Mouse (Mus musculus) ovary, postnatal 14 days (tissue): ENCODE measurements at regions not wholly inside any gene's neighbourhood (a gene's known extent, or its start where the extent isn't known, plus 50 kb on each side); places are given as distances from the start of the nearest gene placed in this dataset.

ENCODE experiments used
- DNase-seq: peaks from one replicate; pipeline ENCODE4 v3.0.0; 2022; ENCODE audit warnings: low spot score

DNA sequence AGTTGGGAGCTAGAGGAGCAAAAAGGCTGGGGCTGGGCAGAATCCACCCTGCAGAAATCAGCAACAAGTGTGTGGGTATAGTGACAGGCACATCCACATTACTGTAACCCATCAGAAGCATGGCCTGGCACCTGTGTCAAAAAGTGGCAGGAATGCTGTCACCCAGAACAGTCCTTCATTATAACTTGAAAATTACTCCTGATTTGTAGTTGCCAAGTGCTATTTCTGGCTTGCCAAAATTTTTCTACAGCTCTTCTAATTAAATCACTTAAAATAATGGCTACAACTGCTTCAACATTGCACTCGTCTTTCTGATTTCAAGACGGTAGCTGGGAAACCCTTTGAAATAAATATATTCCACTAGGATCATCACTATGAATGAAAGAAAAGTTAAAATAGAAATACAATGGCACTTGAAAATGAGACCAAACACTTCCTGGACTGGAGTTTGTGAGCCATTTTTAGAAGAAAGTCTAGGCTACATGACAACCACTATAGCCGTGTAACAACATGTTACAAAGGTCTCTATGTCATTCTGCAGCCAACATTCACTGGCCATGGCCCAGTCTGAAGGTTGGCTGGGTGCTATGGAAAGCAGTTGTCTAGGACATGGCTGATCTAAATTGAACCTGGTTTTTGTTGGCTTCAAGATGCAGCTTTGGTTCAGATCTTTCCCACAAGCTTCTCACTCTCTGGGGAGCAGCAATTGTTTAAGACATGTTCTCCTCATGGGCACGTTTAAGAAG lies 190.6 kb upstream of the Tapt1 start:
- DNase-seq, result no peak

DNA sequence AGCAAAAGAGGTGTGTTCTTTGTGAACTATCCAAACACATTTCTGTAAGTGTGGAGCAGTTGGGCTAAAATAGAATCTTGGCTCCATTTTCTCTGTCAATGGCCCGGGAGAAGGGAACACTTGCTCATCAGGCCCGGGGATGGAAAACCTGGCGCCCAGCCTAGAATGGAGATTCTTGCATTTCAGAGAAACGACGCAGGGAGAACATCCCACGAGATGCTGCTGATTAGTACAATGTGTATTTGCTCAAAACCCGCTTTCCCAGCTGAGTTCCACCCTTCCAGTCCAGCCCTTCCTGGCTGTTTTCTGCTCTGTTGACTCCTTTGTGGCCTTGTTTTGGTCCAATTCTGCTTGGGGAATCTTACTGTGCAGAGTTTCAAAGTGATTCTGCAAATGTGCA lies 188.0 kb upstream of the Tapt1 start:
- DNase-seq, result peak; percentile 43

DNA sequence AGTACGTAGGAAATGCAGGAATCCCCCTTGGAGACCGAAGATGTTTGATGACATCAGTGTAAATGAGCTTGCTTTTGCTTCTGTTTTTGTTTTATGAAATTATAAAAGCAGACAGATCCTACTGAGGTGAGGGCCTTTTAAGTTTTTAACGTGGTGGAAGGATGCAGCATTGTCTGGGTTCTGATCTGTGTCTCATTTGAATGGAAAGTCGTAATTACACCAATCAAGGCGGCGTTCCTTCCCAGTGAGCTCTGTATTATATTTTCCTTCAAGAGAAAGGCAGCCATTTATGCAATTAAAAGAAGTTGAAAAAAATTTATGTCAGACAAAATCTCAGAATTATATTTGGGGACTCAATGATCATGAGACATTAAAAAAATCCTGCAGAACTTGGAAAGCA lies 176.9 kb upstream of the Tapt1 start:
- no peak for DNase-seq

DNA sequence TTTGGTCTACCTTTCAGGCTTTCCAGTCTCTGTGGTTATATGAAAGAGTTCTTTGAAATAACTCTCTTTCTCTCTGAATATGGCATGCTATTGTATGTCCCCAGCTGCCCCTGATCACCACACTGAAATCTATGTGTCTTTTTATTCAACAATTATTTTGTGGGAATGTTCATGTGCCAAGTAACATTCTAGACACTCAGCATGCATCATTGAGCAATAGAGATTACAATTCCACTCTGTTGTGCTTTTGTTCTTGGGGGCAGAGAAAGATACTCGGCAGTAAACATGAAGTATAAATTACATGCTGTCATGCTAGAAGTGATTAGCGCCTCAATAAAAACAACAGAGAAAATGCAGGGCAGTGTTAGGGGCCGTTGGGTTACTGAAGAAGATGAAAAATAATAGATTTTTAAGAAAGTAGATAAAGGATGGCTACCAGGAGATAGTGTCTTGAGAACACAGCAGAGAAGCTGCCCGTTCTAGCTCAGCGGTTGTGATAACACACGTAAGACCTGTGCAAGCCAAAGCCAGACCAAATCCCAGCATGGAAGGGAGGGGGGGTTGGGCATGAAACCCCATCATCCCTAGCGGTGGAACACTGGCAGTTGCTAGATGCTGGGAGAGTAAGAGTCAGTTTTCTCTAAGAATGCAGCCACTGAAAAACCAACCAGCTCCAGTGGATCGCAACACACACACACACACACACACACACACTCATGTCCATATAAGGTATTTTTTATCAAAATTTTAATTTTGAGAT lies 174.3 kb upstream of the Tapt1 start:
- DNase-seq, result no peak

DNA sequence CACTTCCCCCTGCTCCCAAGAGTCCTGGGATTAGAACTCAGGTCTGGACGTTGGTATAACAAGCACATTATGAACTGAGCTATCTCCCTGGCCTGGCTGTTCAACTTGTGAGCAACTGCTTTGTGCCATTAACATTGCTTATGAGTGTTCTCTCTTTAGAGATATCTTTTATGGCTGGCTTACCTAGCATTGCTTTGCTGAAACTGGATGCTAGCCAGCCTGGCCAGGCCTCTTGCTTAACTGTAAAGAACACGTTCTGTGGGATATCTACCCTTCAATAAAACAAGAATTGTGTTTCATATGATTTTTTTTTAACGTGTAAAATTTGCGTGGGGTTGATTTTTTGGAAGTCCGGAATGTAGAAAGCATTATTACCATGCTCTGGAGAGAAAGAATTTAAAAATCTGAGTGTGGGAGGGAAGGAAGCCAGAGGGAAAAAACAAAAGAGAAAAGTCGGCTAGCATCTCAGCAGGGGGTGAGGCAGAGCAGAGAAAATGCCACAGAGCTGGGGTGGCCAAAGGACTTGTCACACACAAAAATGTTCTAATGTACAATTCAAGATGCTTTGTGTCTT lies 160.9 kb upstream of the Tapt1 start:
- DNase-seq, result peak; percentile 6

DNA sequence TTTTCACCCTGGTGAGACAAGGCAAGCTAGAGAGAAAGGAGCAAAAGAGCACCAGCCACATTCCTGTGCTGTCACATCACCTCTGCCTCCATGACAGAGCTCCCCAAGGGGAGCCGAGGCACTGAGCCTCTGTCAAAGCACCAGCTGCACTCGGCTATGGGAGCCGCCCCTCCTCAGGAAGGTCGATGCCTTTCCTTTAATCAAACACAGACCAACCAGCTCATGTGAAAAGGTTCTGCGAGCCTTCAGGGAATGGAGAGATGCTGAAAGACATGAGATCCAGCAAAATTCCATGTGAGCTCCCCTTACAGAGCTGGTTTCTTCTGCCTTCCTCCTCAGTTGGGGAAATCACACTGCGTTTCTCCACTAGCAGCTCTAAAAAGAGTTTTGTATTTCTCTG lies 159.8 kb upstream of the Tapt1 start:
- no peak for DNase-seq

DNA sequence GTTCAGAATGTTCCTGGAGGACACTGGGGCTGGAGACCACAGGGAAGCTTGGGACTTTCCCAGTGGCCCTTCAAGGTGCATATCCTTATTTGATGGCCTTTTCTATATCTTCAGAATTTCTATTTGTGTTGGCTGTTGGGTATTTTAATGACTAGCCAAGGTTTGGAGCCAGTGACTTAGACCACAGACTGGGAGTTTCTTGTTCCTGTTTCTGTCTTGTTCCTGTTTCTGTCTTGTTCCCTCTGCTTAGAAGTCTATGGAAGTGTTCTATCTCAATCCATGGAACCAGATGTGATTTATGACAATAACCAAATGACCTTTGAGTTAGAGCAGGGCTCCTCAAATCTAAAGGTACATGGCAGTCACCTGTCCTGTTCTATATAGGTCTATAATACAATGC lies 156.6 kb upstream of the Tapt1 start:
- DNase-seq, result no peak

DNA sequence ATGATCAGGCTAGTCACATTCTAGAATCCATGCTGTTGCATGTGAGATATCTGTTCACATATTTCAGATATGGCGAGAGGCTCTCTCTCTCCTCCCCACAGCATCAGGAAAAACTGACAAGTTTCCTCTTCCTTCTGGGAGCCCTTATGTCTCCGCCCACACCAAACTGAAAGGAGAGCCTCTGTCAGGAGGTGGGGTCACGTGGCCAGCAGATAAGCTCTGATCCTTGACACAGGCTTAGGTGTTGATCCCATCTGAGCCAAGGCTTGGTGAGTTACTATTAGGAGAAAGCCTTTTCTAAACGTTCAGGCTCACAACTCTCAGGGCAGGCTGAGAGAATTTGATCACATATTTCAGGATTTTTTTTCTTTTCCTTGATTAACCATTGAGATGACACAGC lies 143.6 kb upstream of the Tapt1 start:
- DNase-seq, result no peak

DNA sequence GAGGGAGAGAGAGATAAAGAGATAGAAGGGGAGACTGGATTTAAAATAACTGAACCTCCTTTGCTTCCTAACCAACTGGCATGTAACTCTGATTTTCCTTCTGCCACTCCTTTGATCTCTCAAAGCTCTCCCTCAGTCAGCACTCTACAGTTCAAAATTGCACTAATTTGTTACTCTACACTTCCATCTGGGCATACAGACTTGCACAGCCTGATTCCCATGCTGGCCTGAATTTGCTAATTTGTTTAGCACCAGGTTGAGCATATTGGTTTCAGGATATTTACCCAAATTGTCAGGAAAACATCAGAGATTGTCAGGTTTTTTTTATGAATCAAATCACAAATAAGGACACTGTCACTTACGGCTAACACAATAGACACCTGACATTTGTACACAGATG lies 125.9 kb upstream of the Tapt1 start:
- DNase-seq, result no peak

DNA sequence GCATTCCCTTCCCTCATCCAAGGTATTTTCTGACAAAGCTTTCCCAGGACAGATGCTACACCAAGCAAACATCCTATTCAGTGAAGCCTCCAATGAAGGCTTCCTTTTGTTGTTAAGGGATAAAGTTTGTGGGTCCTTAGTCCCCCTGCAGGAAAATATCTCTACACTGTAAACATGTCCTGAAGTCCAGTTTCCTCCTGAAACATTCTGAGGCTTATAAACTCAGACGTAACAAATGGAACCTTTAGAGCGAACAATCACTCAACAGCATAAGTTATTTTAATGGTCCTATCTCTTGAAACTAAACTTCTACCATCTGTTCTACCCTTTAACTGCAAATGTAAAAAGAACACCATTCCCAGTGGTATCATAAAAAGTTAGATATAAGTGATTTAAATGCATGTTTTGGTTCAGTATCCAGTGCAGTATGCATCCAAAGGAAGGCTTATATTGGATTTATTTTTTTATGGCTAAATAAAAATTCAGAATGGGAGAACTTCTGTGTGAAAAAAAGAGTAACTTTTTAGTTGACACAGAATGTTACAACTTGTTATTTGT lies 115.1 kb upstream of the Tapt1 start:
- DNase-seq, result no peak

DNA sequence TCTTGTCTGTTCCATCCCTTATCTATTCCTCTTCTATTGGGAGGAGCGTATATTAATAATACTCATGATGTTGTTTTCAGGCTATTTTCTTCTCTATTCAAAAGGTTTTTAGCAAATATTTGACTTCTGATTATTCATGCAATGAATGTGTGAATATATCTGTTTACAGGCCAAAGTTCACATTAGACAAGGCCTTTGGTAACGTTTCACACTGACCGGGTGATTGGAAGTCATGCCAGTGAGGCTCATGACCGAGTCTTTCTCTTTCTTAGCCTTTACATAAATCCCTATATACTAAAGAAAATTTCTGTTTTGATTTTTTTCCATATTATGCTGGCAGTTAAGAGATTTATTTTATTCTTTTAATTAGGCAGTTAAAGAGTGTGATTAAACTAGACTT lies 112.2 kb upstream of the Tapt1 start:
- DNase-seq, result no peak

DNA sequence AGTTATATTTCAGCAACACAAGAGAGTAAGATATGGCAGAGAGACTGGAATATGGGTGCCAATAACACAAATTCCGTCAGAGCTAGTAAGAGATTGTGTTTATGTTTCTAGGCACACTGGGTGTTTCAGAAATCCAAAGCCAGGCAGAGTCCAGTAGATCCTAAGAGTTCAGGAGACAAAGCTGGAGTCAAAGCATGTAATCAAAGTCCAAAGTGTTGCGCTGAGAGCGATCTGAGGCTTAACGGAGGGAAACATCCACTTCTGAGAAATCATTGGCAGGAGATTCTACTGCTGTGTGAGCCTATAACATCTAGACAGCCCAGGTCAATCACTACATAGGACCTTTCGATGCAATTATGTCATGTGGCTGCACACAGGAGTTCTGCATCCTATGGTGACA lies 109.3 kb upstream of the Tapt1 start:
- no peak for DNase-seq

DNA sequence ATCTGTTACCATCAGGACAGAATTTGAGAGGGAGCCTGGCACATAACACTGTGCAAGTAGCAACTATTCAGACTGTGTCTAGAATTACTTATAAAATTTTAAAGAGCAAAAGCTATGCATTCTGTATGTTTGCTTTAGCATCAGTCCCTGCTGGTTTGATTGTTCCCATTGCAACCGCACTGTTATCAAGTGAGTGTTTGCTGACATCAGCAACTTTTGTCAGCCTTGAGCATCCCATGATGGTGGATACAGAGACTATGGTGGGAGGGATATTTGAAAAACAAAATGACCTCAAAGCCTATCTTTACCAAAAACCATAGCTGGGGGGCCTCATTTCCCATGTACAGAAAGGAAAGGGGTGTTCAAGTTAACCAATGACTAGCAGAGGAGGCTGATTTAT lies 93.2 kb upstream of the Tapt1 start:
- DNase-seq, result no peak

DNA sequence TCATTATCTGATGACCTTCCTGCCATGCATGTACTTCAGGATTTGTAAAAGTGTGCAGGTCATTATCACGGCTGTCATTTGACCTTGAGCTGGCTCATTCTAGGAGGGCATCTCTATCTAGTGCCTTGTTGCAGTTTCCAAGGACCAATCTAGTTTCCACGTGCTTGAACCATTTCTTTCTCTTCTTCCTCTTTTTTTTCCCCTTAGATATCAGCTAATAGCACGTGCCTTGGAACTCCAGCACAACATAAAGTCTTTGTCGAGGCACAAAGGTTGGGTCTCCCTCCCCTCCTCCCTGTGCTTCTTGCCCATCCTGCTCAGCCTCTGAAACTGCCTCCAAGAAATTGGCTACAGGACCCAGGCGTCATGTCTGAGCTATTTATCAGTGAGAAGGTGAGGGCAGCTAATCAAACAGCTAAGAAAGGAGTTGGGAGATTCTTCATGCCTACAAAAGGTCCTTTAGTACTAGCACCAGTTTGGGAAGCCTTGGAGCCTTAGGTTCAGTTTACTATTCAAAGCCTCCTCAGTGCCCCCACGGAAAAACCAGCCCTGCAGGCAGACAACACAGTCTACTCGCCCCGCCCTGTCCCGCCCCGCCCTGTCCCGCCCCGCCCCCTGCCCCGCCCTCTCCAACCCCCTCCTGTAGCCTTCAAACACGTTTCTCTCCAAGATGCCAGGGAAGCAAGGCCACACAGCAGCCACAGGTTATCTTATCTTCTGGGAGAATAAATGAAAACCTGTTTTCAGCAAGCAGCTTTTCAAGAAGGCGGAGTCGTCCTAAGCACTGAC lies 80.5 kb upstream of the Tapt1 start:
- DNase-seq, result no peak

DNA sequence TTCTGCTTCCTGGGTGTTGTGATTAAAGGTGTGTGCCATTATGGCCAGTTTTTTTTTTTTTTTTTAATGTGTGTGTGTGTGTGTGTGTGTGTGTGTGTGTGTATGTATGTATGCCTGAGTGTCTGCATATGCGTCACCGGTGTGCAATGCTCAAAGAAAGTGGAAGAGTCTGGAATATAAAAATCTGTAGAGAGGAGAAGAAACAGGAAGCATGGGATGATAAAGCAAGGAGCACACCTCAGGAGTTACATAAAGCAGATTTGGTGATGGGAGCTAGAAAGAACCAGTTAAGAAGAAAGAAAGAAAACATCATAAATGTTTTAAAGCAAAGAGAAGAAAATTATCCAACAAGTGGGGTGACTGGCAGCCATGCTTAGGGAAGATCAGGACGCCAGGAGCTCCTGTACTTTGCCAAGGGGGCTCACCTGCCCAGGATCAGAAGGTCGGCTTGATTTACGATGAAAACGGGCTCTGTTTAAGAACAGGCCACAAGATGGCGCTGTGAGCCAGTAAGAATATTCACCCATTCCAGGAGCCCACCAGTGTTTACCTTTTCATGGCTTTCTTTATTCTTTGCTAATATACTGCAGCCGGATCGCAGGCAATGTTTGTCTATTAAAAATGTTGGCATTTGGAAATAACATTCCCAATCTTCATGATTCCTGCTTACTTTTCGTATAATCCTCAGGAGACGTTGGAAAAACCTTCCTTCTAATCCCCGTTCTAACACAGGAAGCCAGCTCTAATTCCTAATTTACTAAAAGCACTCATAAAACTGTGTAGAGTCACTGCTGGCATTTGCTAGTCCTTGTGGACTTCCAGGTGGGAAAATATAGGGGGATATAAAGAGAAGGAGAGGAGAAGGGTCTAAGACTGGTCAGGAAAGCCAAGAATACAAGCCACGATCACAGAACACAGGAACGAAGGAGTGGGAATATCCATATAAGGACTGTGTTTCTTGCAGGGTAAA lies 77.7 kb upstream of the Tapt1 start:
- DNase-seq, result peak; percentile 69

DNA sequence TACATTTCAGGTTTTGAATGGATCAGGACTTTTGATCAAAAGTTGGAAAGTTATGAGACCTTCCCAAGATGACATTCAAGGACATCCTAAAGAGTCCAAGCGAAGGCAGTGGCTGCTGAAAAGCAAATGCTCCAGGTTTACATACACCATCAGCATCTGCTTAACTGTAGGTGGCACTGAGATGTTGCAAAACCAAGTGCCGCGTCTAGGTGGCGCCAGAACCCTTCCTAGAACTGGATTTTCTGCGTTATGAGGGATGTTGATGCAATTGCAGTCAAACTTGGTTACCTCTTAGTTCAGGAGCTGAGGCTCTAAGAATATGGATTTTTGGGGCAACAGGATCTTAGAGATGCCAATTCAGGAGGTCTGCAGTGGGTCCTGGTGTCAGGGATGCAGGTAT lies 58.0 kb upstream of the Tapt1 start:
- DNase-seq, result peak; percentile 81
